Mouse (Mus musculus) kidney, postnatal 10 days (tissue): ENCODE measurements around the gene Olfr643.

Experiments
- DNase-seq: peaks from one replicate; pipeline ENCODE4 v3.0.0; 2021; ENCODE audit warnings: mixed read lengths

The Olfr643 gene

GRCm38 (mm10) chr7:104137305-104137704, at the start of gene Olfr643:
Gene Olfr643, minus strand, starts transcription at chr7:104137405.
- DNase-seq: no peak

GRCm38 (mm10) chr7:104183292-104183691, 46.1 kb upstream of the Olfr643 start, which contains the start of gene Olfr648:
Gene Olfr648, minus strand, starts transcription at chr7:104183392.
- no peak for DNase-seq

- no peak for DNase-seq
Measured at GRCm38 (mm10) chr7:104179074-104179473, 41.9 kb upstream of the Olfr643 start.

GRCm38 (mm10) chr7:104178422-104179054, 41.3 kb upstream of the Olfr643 start:
- no peak for DNase-seq

- DNase-seq: no peak
Measured at GRCm38 (mm10) chr7:104175085-104175484, 37.9 kb upstream of the Olfr643 start.

- no peak for DNase-seq
Measured at GRCm38 (mm10) chr7:104169634-104170204, 32.5 kb upstream of the Olfr643 start.

GRCm38 (mm10) chr7:104167105-104167504, 29.9 kb upstream of the Olfr643 start:
- no peak for DNase-seq

- DNase-seq: no peak
Measured at GRCm38 (mm10) chr7:104150456-104150855, 13.3 kb upstream of the Olfr643 start, which contains the start of gene Ubqlnl. Gene Ubqlnl, minus strand, starts transcription at chr7:104150556.

- DNase-seq: no peak
Measured at GRCm38 (mm10) chr7:104143179-104143578, 6.0 kb upstream of the Olfr643 start, which contains the start of gene Ubqln3. Gene Ubqln3, minus strand, starts transcription at chr7:104143279.

GRCm38 (mm10) chr7:104129726-104130125, 7.5 kb downstream of the Olfr643 start, which contains the start of gene Ubqln5:
Gene Ubqln5, minus strand, starts transcription at chr7:104129826.
- no peak for DNase-seq

GRCm38 (mm10) chr7:104104757-104104972, 32.5 kb downstream of the Olfr643 start, which contains the start of gene Olfr646:
Gene Olfr646, plus strand, starts transcription at chr7:104104873.
- no peak for DNase-seq

GRCm38 (mm10) chr7:104103913-104104756, 33.1 kb downstream of the Olfr643 start:
- DNase-seq: no peak

- DNase-seq: no peak
Measured at GRCm38 (mm10) chr7:104085365-104085764, 51.8 kb downstream of the Olfr643 start, which contains the start of gene Olfr645. Gene Olfr645, minus strand, starts transcription at chr7:104085465.

GRCm38 (mm10) chr7:104071769-104072168, 65.4 kb downstream of the Olfr643 start, which contains the start of gene Olfr644:
Gene Olfr644, minus strand, starts transcription at chr7:104071869.
- no peak for DNase-seq

- no peak for DNase-seq
Measured at GRCm38 (mm10) chr7:104061345-104061744, 75.9 kb downstream of the Olfr643 start, which contains the start of gene 4930516K23Rik. Gene 4930516K23Rik, minus strand, starts transcription at chr7:104061445.

GRCm38 (mm10) chr7:104059215-104059614, 78.0 kb downstream of the Olfr643 start:
- no peak for DNase-seq

GRCm38 (mm10) chr7:104052566-104052965, 84.6 kb downstream of the Olfr643 start, which contains the start of gene Olfr642:
Gene Olfr642, minus strand, starts transcription at chr7:104052666.
- no peak for DNase-seq

GRCm38 (mm10) chr7:104050745-104051144, 86.5 kb downstream of the Olfr643 start:
- no peak for DNase-seq

GRCm38 (mm10) chr7:104035145-104035544, 102.1 kb downstream of the Olfr643 start, which contains the start of gene Olfr641:
Gene Olfr641, plus strand, starts transcription at chr7:104035445.
- DNase-seq: no peak

- no peak for DNase-seq
Measured at GRCm38 (mm10) chr7:104026978-104027377, 110.2 kb downstream of the Olfr643 start.

- no peak for DNase-seq
Measured at GRCm38 (mm10) chr7:104025473-104025872, 111.7 kb downstream of the Olfr643 start, which contains the start of gene Olfr640. Gene Olfr640, minus strand, starts transcription at chr7:104025573.

GRCm38 (mm10) chr7:104021651-104022050, 115.6 kb downstream of the Olfr643 start:
- DNase-seq: no peak

- DNase-seq: no peak
Measured at GRCm38 (mm10) chr7:104018953-104019352, 118.3 kb downstream of the Olfr643 start.
